Mouse (Mus musculus) 3134 (cell line): Measurements from ENCODE around the gene Tmem229a.

Source experiments
- DNase-seq: peaks from one replicate; pipeline ENCODE4 v3.0.0-alpha.2; 2011; ENCODE audit warnings: low spot score; ENCODE audit not compliant: insufficient read length; ENCODE audit errors: extremely low read depth

Gene Tmem229a

GRCm38 (mm10) chr6:24955946-24956585 lies at the start of gene Tmem229a:
Gene Tmem229a, minus strand, starts transcription at chr6:24956297.
- DNase-seq, result no peak

- DNase-seq, result no peak
Measured at GRCm38 (mm10) chr6:24993754-24994153, 37.7 kb upstream of the Tmem229a start.

DNA sequence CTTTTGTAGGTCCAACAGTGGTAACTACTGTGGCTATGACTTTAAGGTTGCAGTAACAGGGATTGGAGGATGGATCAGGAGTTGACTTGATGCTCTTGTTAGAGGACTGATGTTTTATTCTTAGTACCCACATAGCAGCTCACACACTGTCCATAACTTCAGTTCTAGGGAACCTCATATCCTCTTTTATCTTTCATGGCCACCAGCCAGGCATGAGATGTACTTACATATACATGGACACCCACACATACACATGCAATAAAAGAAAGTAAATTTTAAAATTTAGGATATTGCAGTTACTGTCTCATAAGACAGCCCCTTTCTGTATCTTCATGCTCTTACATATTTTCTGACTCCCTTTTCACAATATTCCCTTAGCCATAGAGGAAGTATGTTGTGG lies 33.7 kb upstream of the Tmem229a start:
- no peak for DNase-seq

DNA sequence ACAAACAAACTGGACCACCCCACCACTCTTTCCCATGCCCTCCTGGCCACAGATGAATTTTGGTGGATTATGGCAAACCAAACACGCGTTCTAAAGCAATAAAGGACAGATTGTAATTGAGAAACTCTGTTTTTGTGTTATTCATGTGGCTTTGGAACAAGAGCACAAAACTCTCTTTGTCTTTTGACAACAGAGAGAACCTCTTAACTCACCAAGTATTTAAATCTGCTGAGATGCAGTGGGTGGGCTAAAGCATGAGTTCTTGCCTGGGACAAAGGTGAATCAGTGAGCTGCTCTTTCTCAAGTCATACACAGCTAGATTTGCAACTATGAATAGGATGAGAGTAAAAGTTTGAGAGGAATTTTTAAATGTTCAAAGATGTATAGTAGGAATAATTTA lies 20.1 kb upstream of the Tmem229a start:
- no peak for DNase-seq

DNA sequence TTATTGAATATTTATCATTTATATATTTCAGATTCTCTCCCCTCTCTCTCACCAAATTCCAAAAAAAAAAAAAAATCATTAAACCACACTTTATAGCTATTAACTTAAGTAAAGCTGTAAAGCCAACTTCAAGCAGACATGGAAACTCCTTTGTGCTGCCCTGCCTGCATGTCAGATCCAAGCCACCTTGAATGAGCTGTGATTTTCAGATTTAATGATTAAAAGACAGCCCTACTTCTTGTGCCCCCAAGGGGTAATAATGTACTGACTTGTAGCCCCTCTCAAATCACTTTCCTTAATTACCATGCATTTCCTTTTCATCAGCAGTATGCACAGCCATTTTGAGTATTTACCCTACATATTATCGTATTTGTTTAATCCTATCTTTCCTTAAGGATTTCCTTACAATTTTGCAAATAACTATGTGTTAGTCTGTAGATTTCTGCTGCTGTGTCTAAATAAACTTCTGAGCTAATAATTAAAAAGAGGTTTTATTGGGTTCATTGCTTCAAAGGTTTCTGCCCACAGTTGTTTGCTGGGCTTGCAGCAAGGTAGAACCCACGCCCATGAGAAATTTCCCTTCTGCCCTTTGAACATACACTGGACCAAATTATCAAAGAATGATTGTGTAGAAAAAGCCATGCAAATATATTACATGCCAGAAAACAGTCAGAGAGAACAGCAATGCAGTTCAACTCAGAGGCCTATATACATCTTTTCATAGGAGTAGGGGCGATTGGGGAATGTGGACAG lies 12.6 kb upstream of the Tmem229a start:
- DNase-seq, result no peak

DNA sequence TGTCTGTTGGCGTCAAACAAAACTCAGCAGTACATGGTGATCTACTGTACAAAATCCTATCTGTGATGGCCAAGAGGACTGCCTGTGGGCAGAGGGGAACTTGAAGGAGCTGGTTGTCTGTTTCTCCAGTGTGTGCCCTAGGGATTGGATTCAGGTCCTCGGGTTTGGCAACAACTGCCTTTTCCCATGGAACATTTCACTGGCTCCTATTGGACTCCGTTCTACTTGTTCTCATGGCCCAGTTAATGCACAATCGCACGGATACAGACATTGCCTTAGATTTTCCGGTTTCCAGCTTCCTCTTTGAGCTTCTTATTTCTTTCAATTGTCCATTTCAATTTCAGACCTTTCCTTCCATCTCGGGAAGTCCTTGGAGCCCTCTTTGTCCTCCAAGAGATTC lies 11.6 kb upstream of the Tmem229a start:
- no peak for DNase-seq

- no peak for DNase-seq
Measured at GRCm38 (mm10) chr6:24966010-24966682, 10.0 kb upstream of the Tmem229a start.

- no peak for DNase-seq
Measured at GRCm38 (mm10) chr6:24963754-24964153, 7.7 kb upstream of the Tmem229a start.

DNA sequence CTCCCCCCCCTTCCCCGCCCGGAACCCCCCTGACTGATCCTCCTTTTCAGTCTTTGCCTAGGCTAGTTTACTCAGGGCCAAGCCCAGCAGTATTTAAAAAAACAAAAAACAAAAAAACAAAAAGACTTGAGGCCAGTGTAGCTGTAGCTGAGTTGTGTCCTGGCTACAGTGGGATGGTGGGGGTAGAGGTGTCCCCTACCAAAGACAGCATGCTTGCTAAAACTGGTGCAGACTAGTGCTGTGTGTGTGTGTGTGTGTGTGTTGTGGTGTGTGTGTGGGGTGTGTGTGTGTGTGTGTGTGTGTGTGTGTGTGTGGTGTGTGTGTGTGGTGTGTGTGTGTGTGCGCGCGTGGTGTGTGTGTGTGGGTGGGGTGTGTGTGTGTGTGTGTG lies 483 bp upstream of the Tmem229a start:
- no peak for DNase-seq

- no peak for DNase-seq
Measured at GRCm38 (mm10) chr6:24955131-24955945, 759 bp downstream of the Tmem229a start.

DNA sequence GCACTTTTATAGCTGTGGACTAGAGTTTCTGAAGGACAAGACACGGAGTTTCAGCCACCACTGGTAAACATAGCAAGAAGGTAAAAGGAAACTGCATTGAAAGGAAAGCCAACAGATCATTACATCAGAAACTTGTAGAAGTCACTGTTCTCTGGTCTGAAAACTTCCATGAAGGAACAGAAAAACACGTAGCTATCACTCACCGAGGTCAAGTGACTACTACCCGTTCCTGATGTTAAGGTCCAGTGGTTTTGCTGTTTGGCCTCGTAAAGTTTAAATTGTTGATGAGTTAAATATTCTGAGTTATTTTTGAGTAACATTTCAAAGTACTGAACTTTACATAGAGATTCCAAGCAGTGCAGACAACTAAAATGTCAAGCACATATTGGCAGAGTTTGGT lies 2.0 kb downstream of the Tmem229a start:
- no peak for DNase-seq

- DNase-seq, result no peak
Measured at GRCm38 (mm10) chr6:24952341-24952740, 3.8 kb downstream of the Tmem229a start.

DNA sequence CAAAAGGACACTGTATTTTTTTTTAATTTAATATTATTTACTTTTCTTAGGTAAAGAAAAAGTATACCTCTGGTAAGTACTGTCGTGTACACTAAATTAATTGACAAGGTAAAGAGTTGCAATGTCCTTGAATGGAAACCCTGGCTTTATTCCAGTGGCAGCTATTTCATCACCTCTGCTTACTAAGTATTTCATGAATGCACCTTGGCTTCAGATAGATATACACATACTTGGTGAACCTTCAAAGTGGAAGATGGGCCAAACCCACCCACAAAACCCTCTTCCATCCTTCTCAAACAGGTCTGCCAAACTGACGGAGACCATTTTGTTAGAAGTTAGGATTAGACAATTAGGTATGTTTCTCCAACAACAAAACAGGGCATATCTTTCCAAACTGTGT lies 5.4 kb downstream of the Tmem229a start:
- DNase-seq, result no peak

DNA sequence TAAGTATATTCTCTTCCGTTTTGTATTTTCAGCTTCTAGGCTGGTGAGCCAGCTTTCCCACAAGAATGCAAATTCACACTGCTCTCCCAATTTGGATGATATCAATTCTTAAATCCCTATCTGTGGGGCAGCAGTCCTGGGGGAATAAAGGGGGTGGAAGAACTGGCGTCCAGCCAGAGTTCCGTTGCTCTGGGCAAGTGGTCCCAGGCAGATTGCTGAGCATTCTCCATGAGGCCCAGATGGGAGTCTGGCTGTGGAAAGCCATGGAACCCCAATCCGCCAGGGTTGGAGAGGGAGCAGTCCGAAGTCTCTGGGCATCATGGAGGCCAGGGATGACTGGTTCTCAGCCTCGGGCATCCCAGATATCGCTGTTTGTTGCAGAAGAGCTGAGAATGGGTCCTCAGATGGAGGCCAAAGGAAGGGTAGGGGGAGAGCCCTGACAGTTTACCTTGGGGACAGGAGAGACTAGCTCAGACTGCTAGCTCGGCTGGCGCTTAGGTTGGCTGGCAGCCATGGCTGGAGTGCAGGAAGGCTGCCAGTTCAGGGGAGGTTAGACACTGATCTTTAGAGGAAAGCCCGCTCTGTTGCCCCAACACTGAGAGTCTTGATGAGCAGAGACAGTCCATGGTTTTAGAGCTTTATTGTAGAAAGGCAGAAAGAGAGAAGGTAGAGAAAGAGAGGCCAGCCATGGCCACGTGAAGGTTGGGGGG lies 30.9 kb downstream of the Tmem229a start:
- DNase-seq, result no peak

DNA sequence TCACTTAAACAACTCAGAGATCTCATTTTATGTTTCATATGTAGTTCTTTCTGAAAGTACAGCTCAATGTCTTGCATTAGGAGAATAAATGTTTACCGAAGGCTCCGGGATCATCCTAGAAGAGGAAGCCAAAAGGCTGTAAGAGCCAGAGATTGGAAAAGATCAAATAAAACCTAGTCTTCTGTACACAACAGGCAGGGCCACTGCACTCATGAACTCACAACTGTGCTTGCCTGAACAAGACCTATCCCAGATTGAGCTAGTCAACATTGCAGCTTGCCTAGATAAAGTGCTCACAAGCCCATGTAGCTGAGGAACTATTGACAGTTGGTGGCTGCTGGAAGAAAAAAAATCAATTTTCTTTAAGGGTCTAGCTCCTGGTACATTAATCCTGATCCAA lies 42.5 kb downstream of the Tmem229a start:
- DNase-seq, result no peak

- DNase-seq, result no peak
Measured at GRCm38 (mm10) chr6:24910728-24911105, 45.4 kb downstream of the Tmem229a start.

- no peak for DNase-seq
Measured at GRCm38 (mm10) chr6:24910016-24910727, 45.9 kb downstream of the Tmem229a start.

DNA sequence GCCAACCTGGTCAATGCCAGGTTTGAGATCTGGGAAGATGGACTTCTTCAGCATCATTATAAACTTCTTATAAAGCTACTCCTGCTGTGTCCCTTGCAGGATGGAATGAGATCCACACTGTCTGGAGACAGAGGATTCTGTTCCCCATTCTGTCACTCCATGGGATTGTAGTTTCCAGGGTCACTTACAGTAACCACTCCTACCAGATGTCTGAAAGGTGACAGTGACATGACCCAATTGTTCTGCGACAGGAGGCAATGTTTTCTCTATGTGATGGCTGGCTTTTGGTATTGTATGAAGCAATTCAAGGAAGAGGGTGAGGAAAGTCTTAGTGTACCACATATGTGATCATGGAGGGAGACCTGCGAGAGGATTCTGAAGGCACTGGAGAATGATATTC lies 48.3 kb downstream of the Tmem229a start:
- no peak for DNase-seq

DNA sequence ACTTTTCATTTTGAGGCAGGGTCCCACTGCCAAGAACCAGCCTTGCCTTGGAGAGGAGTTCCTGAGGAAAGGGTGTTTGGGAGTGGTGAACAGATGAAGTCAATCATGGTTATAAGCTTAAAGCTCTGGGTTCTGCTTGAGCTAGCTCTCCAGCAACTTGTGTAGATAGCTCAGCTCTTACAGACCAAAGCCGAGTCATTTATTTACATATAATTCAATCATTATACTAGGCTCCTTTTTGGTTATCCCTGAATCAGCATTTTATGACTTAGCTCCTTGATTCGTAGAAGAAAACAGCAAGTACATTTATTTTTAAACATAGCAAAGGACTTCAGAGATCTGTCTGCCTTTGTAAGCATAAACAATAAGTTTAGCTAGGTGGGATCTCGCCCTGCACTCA lies 51.0 kb downstream of the Tmem229a start:
- no peak for DNase-seq
